Mouse (Mus musculus): ENCODE data around the gene Tnfrsf17. TPM values are rescaled to one million over a fixed set of nuclear protein-coding genes. Genes with fewer than 3 reads are reported as not detected.
A peak's percentile ranks its signal among the peaks of the same experiment; 100 is the strongest.
"Not testable (repeated sequence)": the region's sequence is repeated elsewhere in the genome, so short reads cannot be mapped to it uniquely, and the experiment has no call there.

Gene Tnfrsf17
- polyA plus RNA-seq, 1 experiment from 2014 or later = not detected

GRCm38 (mm10) chr16:11323324-11324051 is 9.9 kb downstream of the Tnfrsf17 start:
- Histone ChIP-seq H3K4me3 (ENCODE audit: low read length) (peak overlapping the region; percentile 84), H3K4me1 (replicated peaks; ENCODE audit: control insufficient read depth, insufficient read depth, low read length) (peaks cover 13% of the 10 kb centered on the region), H3K4me2 (ENCODE audit: low read depth, low read length) (peak overlapping the region; percentile 96), H3K27me3 (ENCODE audit: control insufficient read depth, insufficient read depth, low read depth, low read length) (no peaks in the 10 kb centered on the region), H3K9ac (ENCODE audit: low read length) (peak overlapping the region; percentile 89), H3K27ac (ENCODE audit: low read length) (peak overlapping the region; percentile 70), H3K36me3 (ENCODE audit: control insufficient read depth, insufficient read depth, low read length) (no peaks in the 10 kb centered on the region), H3K9me3 (ENCODE audit: control insufficient read depth, low read length) (no peaks in the 10 kb centered on the region)
- peak; percentile 49; the same call in 1 of the 2 replicates for ATAC-seq (ENCODE audit: low read depth)
- WGBS = 6% methylated on average over 17 of the region's 17 CpGs

GRCm38 (mm10) chr16:11330081-11330800 is 16.6 kb downstream of the Tnfrsf17 start:
- H3K9ac ChIP-seq (ENCODE audit: low read length) = no peak overlapping the region
- no peaks in the 10 kb centered on the region for H3K9me3 ChIP-seq (ENCODE audit: control insufficient read depth, low read length)
- no peak overlapping the region for H3K4me2 ChIP-seq (ENCODE audit: low read depth, low read length)
- no peak overlapping the region for H3K27ac ChIP-seq (ENCODE audit: low read length)
- no peaks in the 10 kb centered on the region for H3K36me3 ChIP-seq (ENCODE audit: control insufficient read depth, insufficient read depth, low read length)
- ATAC-seq (ENCODE audit: low read depth) = no peak
- 74% methylated on average over 3 of the region's 3 CpGs for WGBS
- H3K4me3 ChIP-seq (ENCODE audit: low read length) = no peak overlapping the region
- H3K4me1 ChIP-seq (replicated peaks; ENCODE audit: control insufficient read depth, insufficient read depth, low read length) = no peaks in the 10 kb centered on the region
- no peaks in the 10 kb centered on the region for H3K27me3 ChIP-seq (ENCODE audit: control insufficient read depth, insufficient read depth, low read depth, low read length)

GRCm38 (mm10) chr16:11331030-11331429 is 17.4 kb downstream of the Tnfrsf17 start:
- Histone ChIP-seq H3K4me3 (ENCODE audit: low read length) (no peak overlapping the region), H3K27ac (ENCODE audit: low read length) (no peak overlapping the region), H3K27me3 (ENCODE audit: control insufficient read depth, insufficient read depth, low read depth, low read length) (no peaks in the 10 kb centered on the region), H3K36me3 (ENCODE audit: control insufficient read depth, insufficient read depth, low read length) (no peaks in the 10 kb centered on the region), H3K9ac (ENCODE audit: low read length) (no peak overlapping the region), H3K9me3 (ENCODE audit: control insufficient read depth, low read length) (no peaks in the 10 kb centered on the region), H3K4me2 (ENCODE audit: low read depth, low read length) (no peak overlapping the region), H3K4me1 (replicated peaks; ENCODE audit: control insufficient read depth, insufficient read depth, low read length) (no peaks in the 10 kb centered on the region)
- no peak for ATAC-seq (ENCODE audit: low read depth)
- 84% methylated on average over 1 of the region's 1 CpGs for WGBS

GRCm38 (mm10) chr16:11343292-11343815 is 29.7 kb downstream of the Tnfrsf17 start:
- Histone ChIP-seq H3K4me2 (ENCODE audit: low read depth, low read length) (no peak overlapping the region), H3K4me3 (ENCODE audit: low read length) (no peak overlapping the region), H3K36me3 (ENCODE audit: control insufficient read depth, insufficient read depth, low read length) (no peaks in the 10 kb centered on the region), H3K27ac (ENCODE audit: low read length) (no peak overlapping the region), H3K9ac (ENCODE audit: low read length) (no peak overlapping the region), H3K27me3 (ENCODE audit: control insufficient read depth, insufficient read depth, low read depth, low read length) (no peaks in the 10 kb centered on the region), H3K9me3 (ENCODE audit: control insufficient read depth, low read length) (no peaks in the 10 kb centered on the region), H3K4me1 (replicated peaks; ENCODE audit: control insufficient read depth, insufficient read depth, low read length) (no peaks in the 10 kb centered on the region)
- WGBS = 61% methylated on average over 4 of the region's 4 CpGs
- ATAC-seq (ENCODE audit: low read depth) = peak; percentile 59; the same call in 1 of the 2 replicates

GRCm38 (mm10) chr16:11351903-11352302 is 38.3 kb downstream of the Tnfrsf17 start:
- no peaks in the 10 kb centered on the region for H3K27me3 ChIP-seq (ENCODE audit: control insufficient read depth, insufficient read depth, low read depth, low read length)
- no peaks in the 10 kb centered on the region for H3K4me1 ChIP-seq (replicated peaks; ENCODE audit: control insufficient read depth, insufficient read depth, low read length)
- 0 out of 2 replicates have a peak, but pooled peaks have one; percentile 34 for ATAC-seq (ENCODE audit: low read depth)
- no peak overlapping the region for H3K9ac ChIP-seq (ENCODE audit: low read length)
- H3K4me3 ChIP-seq (ENCODE audit: low read length) = no peak overlapping the region
- 66% methylated on average over 7 of the region's 7 CpGs for WGBS
- H3K27ac ChIP-seq (ENCODE audit: low read length) = no peak overlapping the region
- no peaks in the 10 kb centered on the region for H3K9me3 ChIP-seq (ENCODE audit: control insufficient read depth, low read length)
- no peaks in the 10 kb centered on the region for H3K36me3 ChIP-seq (ENCODE audit: control insufficient read depth, insufficient read depth, low read length)
- H3K4me2 ChIP-seq (ENCODE audit: low read depth, low read length) = no peak overlapping the region

- no peak overlapping the region for H3K4me3 ChIP-seq (ENCODE audit: low read length)
- no peaks in the 10 kb centered on the region for H3K27me3 ChIP-seq (ENCODE audit: control insufficient read depth, insufficient read depth, low read depth, low read length)
- no peaks in the 10 kb centered on the region for H3K9me3 ChIP-seq (ENCODE audit: control insufficient read depth, low read length)
- no peaks in the 10 kb centered on the region for H3K36me3 ChIP-seq (ENCODE audit: control insufficient read depth, insufficient read depth, low read length)
- peak overlapping the region; percentile 73 for H3K27ac ChIP-seq (ENCODE audit: low read length)
- ATAC-seq (ENCODE audit: low read depth) = peak; percentile 61
- 42% methylated on average over 5 of the region's 5 CpGs for whole genome bisulfite sequencing
- H3K4me1 ChIP-seq (replicated peaks; ENCODE audit: control insufficient read depth, insufficient read depth, low read length) = peaks cover 8% of the 10 kb centered on the region
- no peak overlapping the region for H3K9ac ChIP-seq (ENCODE audit: low read length)
- peak overlapping the region; percentile 17; the same call in 1 of the 2 replicates for H3K4me2 ChIP-seq (ENCODE audit: low read depth, low read length)
These were observed 45.6 kb downstream of the Tnfrsf17 start for GRCm38 (mm10) chr16:11359173-11359572.

- Histone ChIP-seq H3K27ac (ENCODE audit: low read length) (peak overlapping the region; percentile 73), H3K9ac (ENCODE audit: low read length) (no peak overlapping the region), H3K4me2 (ENCODE audit: low read depth, low read length) (peak overlapping the region; percentile 24; the same call in 1 of the 2 replicates), H3K36me3 (ENCODE audit: control insufficient read depth, insufficient read depth, low read length) (no peaks in the 10 kb centered on the region), H3K27me3 (ENCODE audit: control insufficient read depth, insufficient read depth, low read depth, low read length) (no peaks in the 10 kb centered on the region), H3K4me3 (ENCODE audit: low read length) (no peak overlapping the region), H3K4me1 (replicated peaks; ENCODE audit: control insufficient read depth, insufficient read depth, low read length) (peaks cover 8% of the 10 kb centered on the region), H3K9me3 (ENCODE audit: control insufficient read depth, low read length) (no peaks in the 10 kb centered on the region)
- WGBS = 35% methylated on average over 10 of the region's 10 CpGs
- ATAC-seq (ENCODE audit: low read depth) = peak; percentile 70
These were observed 46.3 kb downstream of the Tnfrsf17 start for GRCm38 (mm10) chr16:11359919-11360318.

GRCm38 (mm10) chr16:11360576-11360975 is 47.0 kb downstream of the Tnfrsf17 start:
- 78% methylated on average over 2 of the region's 2 CpGs for WGBS
- H3K27me3 ChIP-seq (ENCODE audit: control insufficient read depth, insufficient read depth, low read depth, low read length); H3K9ac ChIP-seq (ENCODE audit: low read length); H3K36me3 ChIP-seq (ENCODE audit: control insufficient read depth, insufficient read depth, low read length); H3K4me3 ChIP-seq (ENCODE audit: low read length); ATAC-seq (ENCODE audit: low read depth); H3K4me2 ChIP-seq (ENCODE audit: low read depth, low read length); H3K4me1 ChIP-seq (replicated peaks; ENCODE audit: control insufficient read depth, insufficient read depth, low read length); H3K9me3 ChIP-seq (ENCODE audit: control insufficient read depth, low read length); H3K27ac ChIP-seq (ENCODE audit: low read length): not testable (repeated sequence)

- H3K4me3 ChIP-seq (ENCODE audit: low read length) = no peak overlapping the region
- H3K27me3 ChIP-seq (ENCODE audit: control insufficient read depth, insufficient read depth, low read depth, low read length) = no peaks in the 10 kb centered on the region
- no peak overlapping the region for H3K9ac ChIP-seq (ENCODE audit: low read length)
- H3K27ac ChIP-seq (ENCODE audit: low read length) = no peak overlapping the region
- H3K9me3 ChIP-seq (ENCODE audit: control insufficient read depth, low read length) = no peaks in the 10 kb centered on the region
- 53% methylated on average over 5 of the region's 5 CpGs for WGBS
- H3K36me3 ChIP-seq (ENCODE audit: control insufficient read depth, insufficient read depth, low read length) = no peaks in the 10 kb centered on the region
- ATAC-seq (ENCODE audit: low read depth) = no peak
- H3K4me1 ChIP-seq (replicated peaks; ENCODE audit: control insufficient read depth, insufficient read depth, low read length) = 0 out of 2 replicates have a peak, but pooled peaks cover 2% of the 10 kb centered on the region
- H3K4me2 ChIP-seq (ENCODE audit: low read depth, low read length) = no peak overlapping the region
These were observed 52.0 kb downstream of the Tnfrsf17 start for GRCm38 (mm10) chr16:11365626-11366025.
